Mouse (Mus musculus): ENCODE data around the gene Olfr301. TPM values are rescaled to one million over a fixed set of nuclear protein-coding genes. Genes with fewer than 3 reads are reported as not detected.

The Olfr301 gene
- total RNA-seq (2015; ENCODE audit: low replicate concordance) (not detected in 2 replicates), total RNA-seq (2017; ENCODE audit: low replicate concordance) (not detected in 2 replicates)

GRCm38 (mm10) chr7:86403546-86403945 lies at the start of gene Olfr301:
Gene Olfr301 (plus strand): TSS chr7:86403846.
- no peak for ATAC-seq (replicated peaks; ENCODE audit: low FRiP score, poor library complexity, severe bottlenecking)

- no peak for ATAC-seq (replicated peaks; ENCODE audit: low FRiP score, poor library complexity, severe bottlenecking)
Observed at GRCm38 (mm10) chr7:86366828-86367227, 36.8 kb upstream of the Olfr301 start, which contains the start of gene Olfr305. Gene Olfr305 (minus strand): TSS chr7:86366928.

GRCm38 (mm10) chr7:86385769-86386168 lies 17.9 kb upstream of the Olfr301 start:
- no peak for ATAC-seq (replicated peaks; ENCODE audit: low FRiP score, poor library complexity, severe bottlenecking)

- no peak for ATAC-seq (replicated peaks; ENCODE audit: low FRiP score, poor library complexity, severe bottlenecking)
Observed at GRCm38 (mm10) chr7:86386558-86386957, 17.1 kb upstream of the Olfr301 start, which contains the start of gene Olfr304. Gene Olfr304 (minus strand): TSS chr7:86386658.

GRCm38 (mm10) chr7:86397689-86398088 lies 6.0 kb upstream of the Olfr301 start, which contains the start of gene Olfr303:
Gene Olfr303 (minus strand): TSS chr7:86397789.
- ATAC-seq (replicated peaks; ENCODE audit: low FRiP score, poor library complexity, severe bottlenecking), result no peak

GRCm38 (mm10) chr7:86459621-86460020 lies 56.0 kb downstream of the Olfr301 start, which contains the start of gene Olfr299:
Gene Olfr299 (plus strand): TSS chr7:86459921.
- ATAC-seq (replicated peaks; ENCODE audit: low FRiP score, poor library complexity, severe bottlenecking), result no peak

Other genes starting within 250 kb of the Olfr301 start
- gene Vmn2r75, start 232.1 kb upstream of the Olfr301 start, total RNA-seq (2015; ENCODE audit: low replicate concordance), result not detected in 2 replicates
- gene Vmn2r75, start 232.1 kb upstream of the Olfr301 start, total RNA-seq (2017; ENCODE audit: low replicate concordance), result not detected in 2 replicates
- gene Vmn2r76, start 157.5 kb upstream of the Olfr301 start, total RNA-seq (2015; ENCODE audit: low replicate concordance), result not detected in 2 replicates
- not detected in 2 replicates for gene Vmn2r76, start 157.5 kb upstream of the Olfr301 start, total RNA-seq (2017; ENCODE audit: low replicate concordance)
- gene Olfr310, start 126.7 kb upstream of the Olfr301 start, total RNA-seq (2015; ENCODE audit: low replicate concordance), result not detected in 2 replicates
- gene Olfr310, start 126.7 kb upstream of the Olfr301 start, total RNA-seq (2017; ENCODE audit: low replicate concordance), result not detected in 2 replicates
- gene Olfr309, start 90.1 kb upstream of the Olfr301 start, total RNA-seq (2015; ENCODE audit: low replicate concordance), result not detected in 2 replicates
- not detected in 2 replicates for gene Olfr309, start 90.1 kb upstream of the Olfr301 start, total RNA-seq (2017; ENCODE audit: low replicate concordance)
- not detected in 2 replicates for gene Olfr308, start 78.2 kb upstream of the Olfr301 start, total RNA-seq (2015; ENCODE audit: low replicate concordance)
- gene Olfr308, start 78.2 kb upstream of the Olfr301 start, total RNA-seq (2017; ENCODE audit: low replicate concordance), result not detected in 2 replicates
- gene Olfr307, start 66.3 kb upstream of the Olfr301 start, total RNA-seq (2015; ENCODE audit: low replicate concordance), result not detected in 2 replicates
- gene Olfr307, start 66.3 kb upstream of the Olfr301 start, total RNA-seq (2017; ENCODE audit: low replicate concordance), result not detected in 2 replicates
- not detected in 2 replicates for gene Olfr305, start 36.9 kb upstream of the Olfr301 start, total RNA-seq (2015; ENCODE audit: low replicate concordance)
- gene Olfr305, start 36.9 kb upstream of the Olfr301 start, total RNA-seq (2017; ENCODE audit: low replicate concordance), result not detected in 2 replicates
- gene Olfr304, start 17.2 kb upstream of the Olfr301 start, total RNA-seq (2015; ENCODE audit: low replicate concordance), result not detected in 2 replicates
- not detected in 2 replicates for gene Olfr304, start 17.2 kb upstream of the Olfr301 start, total RNA-seq (2017; ENCODE audit: low replicate concordance)
- not detected in 2 replicates for gene Olfr303, start 6.1 kb upstream of the Olfr301 start, total RNA-seq (2015; ENCODE audit: low replicate concordance)
- gene Olfr303, start 6.1 kb upstream of the Olfr301 start, total RNA-seq (2017; ENCODE audit: low replicate concordance), result not detected in 2 replicates
- gene Olfr299, start 56.1 kb downstream of the Olfr301 start, total RNA-seq (2015; ENCODE audit: low replicate concordance), result not detected in 2 replicates
- not detected in 2 replicates for gene Olfr299, start 56.1 kb downstream of the Olfr301 start, total RNA-seq (2017; ENCODE audit: low replicate concordance)
- gene Olfr298, start 88.6 kb downstream of the Olfr301 start, total RNA-seq (2015; ENCODE audit: low replicate concordance), result not detected in 2 replicates
- not detected in 2 replicates for gene Olfr298, start 88.6 kb downstream of the Olfr301 start, total RNA-seq (2017; ENCODE audit: low replicate concordance)
- not detected in 2 replicates for gene Olfr297, start 116.1 kb downstream of the Olfr301 start, total RNA-seq (2015; ENCODE audit: low replicate concordance)
- not detected in 2 replicates for gene Olfr297, start 116.1 kb downstream of the Olfr301 start, total RNA-seq (2017; ENCODE audit: low replicate concordance)
- gene Olfr295, start 180.0 kb downstream of the Olfr301 start, total RNA-seq (2015; ENCODE audit: low replicate concordance), result not detected in 2 replicates
- gene Olfr295, start 180.0 kb downstream of the Olfr301 start, total RNA-seq (2017; ENCODE audit: low replicate concordance), result not detected in 2 replicates
- not detected in 2 replicates for gene Olfr294, start 212.8 kb downstream of the Olfr301 start, total RNA-seq (2015; ENCODE audit: low replicate concordance)
- not detected in 2 replicates for gene Olfr294, start 212.8 kb downstream of the Olfr301 start, total RNA-seq (2017; ENCODE audit: low replicate concordance)
- not detected in 2 replicates for gene Olfr293, start 245.2 kb downstream of the Olfr301 start, total RNA-seq (2015; ENCODE audit: low replicate concordance)
- gene Olfr293, start 245.2 kb downstream of the Olfr301 start, total RNA-seq (2017; ENCODE audit: low replicate concordance), result not detected in 2 replicates

All from erythroid progenitor cell, adult 5-6 weeks (primary cell).